Mouse (Mus musculus) left cerebral cortex, adult 11 months (tissue): ENCODE measurements around the gene Naa15.

Experiments used
- DNase-seq: peaks from one replicate; pipeline ENCODE4 v3.0.0; 2022; ENCODE audit warnings: low spot score

Naa15 gene

DNA sequence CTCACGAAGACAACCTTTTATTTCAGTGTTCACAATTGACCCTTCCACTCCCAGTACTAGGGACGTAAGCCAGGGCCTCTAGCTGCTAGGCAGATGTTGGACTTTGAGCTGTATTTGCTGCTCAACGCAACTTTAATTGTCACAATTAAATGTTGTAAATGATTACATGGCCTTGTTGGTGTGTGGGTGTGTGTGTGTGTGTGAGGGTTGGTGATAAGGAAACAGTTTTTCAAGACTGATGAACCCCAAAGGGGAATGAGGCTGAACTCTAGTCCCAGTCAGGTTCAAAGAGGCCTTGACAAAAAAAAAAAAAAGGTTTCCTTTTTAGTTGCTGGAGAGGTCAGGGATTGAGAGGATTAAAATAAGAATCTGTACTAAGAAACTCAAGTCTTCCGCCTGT is 102.5 kb downstream of the Naa15 start:
- no peak for DNase-seq

DNA sequence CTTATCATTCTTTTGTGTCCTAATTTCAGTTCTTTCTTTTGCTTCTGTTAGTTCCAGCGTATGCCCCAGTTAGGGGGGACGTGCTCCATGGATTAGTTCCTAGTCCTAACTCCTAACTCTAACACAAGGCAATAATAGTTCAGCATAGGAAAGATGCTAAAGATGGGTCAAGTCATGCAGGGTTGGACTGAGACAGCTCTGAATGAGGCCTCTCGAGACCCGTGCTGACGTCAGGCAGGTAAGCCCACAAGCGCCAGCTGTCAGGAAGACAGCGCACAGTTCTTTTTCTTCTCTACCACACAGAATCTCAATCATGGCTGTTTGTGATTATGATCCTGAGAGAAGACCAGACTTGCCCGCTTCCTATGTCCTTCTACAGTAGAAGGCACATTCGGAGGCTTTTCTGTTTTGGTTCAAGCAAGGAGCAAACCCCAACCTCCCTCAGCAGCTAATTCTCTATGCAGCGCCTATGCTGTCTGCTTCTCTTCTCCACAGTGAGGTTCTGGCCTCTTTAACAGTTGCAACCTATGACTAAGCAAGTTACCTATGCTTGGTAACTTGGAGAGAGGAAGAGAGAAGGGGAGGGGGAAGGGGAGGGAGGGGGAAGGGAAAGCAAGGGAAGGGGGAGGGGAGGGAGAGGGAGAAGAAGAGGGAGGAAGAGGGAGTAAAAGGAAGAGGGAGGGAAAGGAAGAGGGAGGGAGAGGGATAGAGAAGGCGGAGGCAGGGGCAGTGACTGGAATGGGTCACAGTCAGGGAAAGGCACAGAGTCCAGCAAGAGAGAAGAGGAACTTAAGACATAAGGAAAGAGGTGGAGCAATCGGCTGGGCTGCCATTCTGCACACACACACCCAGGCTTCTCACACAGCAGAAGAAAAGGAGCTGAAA is 103.2 kb downstream of the Naa15 start:
- DNase-seq: no peak

DNA sequence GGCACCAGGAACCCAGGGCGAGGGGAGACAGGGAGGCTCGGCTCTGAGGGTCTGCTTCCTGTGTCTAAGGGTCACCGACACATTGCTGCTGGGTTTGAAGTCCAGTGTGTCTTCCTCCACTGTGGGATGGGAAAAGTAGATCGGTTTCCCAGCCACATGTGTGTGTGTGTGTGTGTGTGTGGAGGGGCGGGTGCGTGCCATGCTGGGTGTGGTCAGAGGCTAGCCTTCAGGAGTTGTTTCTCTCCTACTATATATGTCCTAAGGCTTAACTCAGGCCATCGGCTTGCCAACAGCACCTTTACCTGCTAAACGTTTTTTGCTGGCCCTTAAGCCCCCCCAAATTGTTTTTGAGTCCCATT is 103.8 kb downstream of the Naa15 start:
- no peak for DNase-seq

DNA sequence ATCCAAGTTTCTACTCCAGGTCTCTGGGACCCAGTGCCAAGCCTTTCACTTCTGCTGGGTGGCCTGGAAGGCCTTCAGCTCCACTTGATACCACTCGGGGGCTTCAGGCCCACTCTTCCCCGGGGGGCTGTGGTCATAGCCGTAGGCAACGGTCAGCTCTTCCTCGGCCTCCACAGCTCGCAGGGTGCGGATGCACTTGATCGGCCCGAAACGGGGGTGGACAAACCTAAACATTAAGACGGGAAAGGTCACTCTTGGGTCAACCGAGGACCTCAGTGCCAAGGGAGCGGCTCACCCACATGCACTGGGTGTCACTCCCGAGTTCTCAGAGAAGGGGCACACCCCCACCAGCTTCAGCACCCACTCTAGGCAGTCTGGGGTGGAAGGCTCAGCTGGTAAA is 106.3 kb downstream of the Naa15 start:
- no peak for DNase-seq

DNA sequence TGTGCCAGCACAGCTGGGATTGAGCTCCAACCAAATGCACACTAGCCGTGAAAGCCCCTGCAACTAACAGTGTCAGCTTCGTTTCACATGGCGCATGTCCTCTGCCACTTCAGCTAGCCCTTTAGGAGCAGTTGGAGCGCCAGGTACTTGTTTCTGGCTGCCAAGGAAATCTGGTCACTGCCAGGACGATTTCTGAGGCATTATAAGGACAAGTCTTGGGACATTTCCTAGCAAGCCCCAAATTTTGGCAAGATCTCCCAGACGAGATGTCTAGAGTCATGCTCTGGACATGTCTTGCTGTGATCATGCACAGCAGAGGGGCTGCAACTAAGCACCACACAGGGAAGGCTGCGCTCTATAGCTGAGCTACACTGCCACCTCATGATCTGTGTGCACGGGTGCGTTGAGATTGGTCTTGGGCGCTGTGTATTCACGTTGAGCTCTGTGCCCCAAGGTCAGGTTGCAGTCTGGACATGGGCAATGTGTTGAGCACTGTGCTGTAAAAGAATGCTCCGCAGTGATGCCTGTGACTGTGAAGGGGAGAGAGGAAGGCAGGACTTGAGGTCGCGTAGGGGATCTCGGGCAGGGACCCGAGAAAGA is 110.3 kb downstream of the Naa15 start:
- no peak for DNase-seq
